Mouse (Mus musculus) kidney, postnatal 25 days (tissue): ENCODE measurements at regions not wholly inside any gene's neighbourhood (a gene's known extent, or its start where the extent isn't known, plus 50 kb on each side); places are given as distances from the start of the nearest gene placed in this dataset.

Experiments
- DNase-seq, 2 experiments: peaks; one replicate each; pipeline ENCODE4 v3.0.0; 2021; ENCODE audit warnings: mixed read lengths in 2 of 2

DNA sequence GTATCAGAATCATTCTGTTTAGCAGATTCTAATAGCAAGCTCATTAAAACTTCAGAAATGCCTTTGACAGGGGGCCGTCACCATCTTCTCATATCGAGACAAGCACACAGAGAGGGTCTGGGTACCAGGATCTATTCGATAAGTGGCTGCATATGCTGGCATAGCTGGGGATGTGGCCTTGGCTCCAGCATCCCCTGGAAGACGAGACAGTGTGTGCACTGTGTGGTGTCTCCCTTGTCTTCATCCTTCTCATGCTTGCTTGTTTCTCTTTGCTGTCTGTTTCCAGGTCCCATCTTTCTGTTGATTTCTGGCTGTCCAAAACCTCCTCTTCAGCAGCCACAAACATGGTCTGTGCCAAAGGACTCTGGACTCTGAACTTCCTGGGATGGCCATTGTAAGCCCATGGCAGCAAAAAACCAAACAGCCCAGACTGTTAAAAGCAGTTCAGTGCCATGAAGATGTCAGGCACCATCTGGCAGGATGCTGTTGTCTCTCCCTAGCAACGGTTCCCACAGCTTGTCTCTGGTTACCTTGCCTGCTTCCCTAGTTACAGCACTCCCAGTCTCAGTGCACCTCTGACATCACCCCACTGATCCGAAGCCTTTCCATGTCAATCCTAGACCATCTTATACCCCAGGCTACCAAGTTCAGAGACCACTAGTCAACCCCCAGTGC lies 56.5 kb downstream of the Kctd12 start:
- DNase-seq = no peak

DNA sequence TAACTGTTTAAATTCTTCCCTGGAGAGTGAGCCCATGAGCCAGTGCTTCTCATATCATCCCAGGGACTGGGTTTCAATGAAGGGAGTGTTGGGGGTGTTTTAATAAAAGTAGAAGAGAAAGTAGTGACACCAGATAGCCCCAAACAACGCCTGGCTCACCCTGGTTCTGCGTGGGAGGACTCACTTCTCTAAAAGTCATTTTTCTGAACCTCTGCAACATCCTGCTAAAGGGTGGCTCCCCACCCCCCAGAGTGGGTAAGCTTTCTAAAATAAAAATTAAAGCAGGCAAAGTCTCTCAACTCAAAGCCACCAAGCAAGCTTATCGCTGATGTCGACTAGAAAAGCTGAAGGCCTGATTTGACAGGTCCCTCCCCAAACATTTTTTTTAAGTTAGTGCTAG lies 57.8 kb downstream of the Kctd12 start:
- no peak for DNase-seq

DNA sequence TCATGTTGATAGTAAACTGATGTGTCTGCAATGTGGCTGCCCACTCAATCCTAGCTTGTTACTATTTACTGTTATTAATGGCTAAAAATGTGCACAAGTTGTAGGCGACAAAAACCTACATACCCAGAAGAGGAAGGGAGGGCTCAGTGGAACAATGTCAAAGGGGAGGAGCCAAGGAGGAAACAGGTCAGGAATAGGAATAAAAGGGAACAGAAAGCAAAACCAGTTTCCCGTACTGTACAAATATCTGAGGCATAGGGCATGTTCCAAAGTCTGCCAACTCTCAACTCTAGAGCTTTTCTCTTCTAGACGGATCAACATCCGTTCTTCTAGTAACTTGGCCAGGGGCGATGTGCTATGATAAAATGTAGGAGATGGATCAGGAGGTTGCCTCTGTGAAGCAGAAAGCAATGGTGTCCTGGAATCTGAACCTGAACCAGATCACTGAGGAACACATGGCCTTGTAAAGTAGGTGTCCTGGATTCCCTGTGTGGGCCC lies 59.9 kb downstream of the Kctd12 start:
- DNase-seq = no peak

DNA sequence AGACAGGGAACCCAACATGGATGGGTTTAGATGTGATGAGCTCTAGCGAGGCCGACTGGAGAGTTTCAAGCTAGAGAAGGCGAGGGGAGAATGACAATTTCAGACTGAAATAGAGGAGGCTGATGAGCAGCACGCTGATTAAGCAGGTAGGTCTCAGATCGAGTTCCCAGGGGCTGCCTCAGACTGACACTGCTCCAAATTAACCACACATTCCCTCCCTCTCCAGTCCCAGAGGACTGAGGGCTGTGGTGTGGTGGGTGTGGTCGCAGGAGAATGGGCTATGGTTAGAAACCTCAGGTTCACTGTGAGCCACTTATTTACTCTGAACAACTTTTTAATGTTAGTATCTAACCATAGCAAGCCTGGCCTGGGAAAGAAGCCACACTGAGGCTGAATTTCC lies 62.0 kb downstream of the Kctd12 start:
- DNase-seq = no peak

DNA sequence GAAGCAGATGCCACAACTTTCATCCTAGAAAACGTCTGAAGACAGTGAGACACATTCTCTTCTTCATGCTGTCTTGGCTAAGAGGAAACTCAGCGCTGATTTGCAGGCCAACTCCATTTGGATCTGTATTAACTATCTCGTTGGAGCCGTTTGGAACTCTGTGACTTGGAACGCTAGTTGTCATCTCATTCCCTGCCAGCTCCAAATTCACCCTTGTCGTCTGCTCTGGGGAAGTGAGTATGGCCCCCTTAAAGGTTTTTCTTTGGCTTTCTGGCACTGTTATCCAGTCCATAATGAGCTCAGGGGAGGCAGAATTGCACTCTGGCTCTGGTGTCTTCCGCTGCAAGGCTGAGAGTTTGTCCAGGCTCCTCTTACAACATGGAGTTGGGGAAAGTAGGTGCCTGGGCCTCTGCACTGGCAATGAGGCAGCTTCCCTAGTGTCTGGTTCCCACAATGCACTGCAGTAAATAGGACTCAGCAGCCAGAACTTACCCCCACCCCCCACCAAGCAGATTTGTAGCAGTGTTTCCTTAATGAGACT lies 63.1 kb downstream of the Kctd12 start:
- DNase-seq = no peak

DNA sequence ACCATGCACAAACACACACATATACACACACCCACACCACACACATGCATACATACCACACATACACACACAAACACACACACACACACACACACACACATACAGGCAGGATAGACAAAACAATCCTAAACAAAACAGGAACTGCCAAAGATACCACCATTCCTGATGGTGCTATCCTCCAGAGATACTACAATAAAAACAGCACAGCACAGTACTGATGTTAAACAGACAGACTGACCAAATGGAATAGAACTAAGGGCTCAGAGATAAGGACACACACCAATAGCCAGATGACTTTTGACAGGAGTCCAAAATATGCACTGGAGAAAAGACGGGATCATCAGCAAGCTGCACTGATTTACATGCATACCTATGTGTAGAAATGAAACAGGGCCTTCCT lies 64.5 kb downstream of the Kctd12 start:
- DNase-seq = no peak

DNA sequence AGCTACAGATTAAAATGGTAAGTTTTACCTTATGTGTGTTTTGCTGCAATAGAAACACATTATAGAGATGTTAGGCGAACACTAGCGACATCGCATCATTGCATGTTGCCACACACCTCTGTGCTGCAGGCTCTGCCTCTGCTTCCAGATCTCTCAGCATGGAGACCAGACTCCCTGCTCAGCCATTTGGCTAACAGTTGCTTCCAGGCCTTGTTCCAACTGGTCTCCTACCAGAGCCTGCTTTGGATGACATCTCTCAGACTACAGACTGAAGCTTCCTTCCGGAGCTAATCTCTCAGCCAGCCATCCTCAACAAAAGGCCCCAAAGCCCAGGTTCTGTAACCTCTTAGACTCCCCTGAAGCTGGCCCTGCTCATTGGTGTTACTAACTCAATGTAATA lies 66.5 kb downstream of the Kctd12 start:
- DNase-seq = no peak

DNA sequence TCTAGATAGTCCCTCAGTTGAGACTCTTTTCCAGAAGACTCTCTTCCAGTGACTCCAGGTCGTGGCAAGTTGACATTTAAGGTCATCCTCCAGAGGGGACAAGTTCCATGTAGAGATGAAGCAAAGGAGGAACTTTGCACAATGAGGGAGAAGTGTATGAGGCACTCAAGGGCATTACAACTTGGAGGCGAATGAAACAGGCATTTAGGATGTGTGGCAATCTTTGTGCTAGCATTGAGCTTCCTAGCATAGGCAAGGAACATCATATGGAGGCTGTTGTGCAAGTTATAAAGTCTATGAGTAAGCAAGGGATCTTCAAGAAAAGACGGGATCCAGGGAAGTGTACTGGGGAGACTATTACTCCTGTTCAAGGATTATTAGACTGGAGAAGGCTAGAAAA lies 70.9 kb downstream of the Kctd12 start:
- DNase-seq = no peak

DNA sequence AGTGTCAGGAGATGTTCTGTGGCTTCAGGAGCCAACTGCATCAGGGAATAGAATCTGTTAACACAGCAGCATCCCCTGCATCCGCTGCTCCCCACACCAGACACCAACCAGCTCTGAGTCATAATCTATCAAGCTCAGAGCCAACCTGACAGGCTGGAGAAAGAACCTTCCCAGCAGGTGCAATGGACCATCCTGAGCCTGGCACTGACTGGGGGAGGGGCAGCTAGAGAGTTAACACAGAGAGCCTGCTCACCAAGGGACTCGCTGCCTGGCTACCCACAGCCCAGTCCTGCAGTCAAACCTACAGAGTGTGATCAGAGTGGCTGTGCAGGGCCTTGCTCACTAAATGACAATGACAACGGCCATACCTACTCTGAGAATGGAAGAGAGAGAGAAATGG lies 73.4 kb downstream of the Kctd12 start:
- no peak for DNase-seq

DNA sequence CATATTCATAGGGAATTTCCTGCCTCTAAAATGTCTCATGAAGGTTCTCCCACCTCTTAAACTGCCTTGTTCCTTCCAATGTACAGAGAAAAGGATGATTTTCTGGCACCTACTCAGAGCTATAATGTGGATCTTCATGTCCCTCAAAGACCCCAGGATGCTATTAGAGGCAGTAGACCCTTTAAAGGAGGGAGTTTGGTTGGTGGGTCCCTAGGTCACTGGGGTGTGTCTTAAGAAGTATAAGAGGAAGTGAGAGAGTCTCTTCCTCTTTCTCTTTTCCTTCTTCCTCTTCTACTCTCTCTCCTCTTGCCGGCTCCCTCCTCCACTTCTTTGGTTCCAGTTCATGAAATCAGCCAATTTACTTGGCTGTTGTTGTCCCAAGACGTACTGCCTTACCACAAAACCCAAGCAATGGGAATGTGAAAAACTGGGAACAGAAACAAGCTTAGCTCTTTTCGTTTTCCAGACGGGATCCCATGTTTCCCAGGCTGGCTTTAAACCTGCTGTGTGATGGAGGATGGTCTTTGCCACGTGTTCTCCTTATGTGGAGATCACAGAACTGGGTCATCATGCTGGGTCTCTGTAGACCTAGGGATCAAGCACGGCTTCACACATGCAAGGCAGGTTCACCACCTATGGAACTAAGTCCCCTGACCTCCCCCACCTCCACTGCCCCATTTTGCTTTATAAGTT lies 74.9 kb downstream of the Kctd12 start:
- no peak for DNase-seq

DNA sequence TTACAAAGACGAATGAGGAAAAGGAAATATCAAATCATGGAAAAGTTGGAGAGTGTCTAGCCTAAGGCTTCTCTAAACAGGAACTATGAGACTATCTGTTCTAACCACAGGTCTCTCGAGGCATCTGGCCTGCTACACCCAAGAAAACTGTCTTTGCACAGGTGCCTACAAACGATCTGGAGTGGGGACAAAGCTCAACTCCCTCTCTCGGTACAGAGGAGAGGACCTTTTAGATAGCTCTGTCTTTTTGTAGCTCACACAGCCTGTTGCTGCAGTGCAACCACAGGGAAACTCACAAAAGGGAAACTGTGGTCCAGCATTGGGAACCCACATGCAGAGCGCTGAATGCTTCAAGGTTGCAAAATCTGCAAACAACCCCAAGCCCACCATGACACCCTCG lies 75.6 kb downstream of the Kctd12 start:
- DNase-seq = no peak

DNA sequence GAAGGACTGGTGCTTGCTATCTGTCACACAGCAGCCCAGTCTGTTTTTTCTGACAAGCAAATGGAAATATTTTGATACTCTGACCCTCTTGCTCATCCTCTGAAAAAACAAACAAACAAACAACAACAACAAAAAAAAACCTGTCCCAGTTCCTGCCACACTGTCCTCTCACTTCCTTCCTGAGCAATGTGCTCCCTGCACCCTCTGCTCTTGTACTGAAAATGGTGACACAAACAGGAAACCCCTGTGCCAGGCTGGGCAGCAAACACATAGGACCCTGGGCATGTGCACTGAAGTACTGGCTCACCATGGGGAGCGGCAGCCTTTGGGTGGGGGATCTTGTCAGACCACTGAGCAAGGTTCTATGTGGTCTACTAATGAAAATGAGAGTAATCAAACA lies 76.2 kb downstream of the Kctd12 start:
- peak in 1 of 2 experiments; percentile 52 for DNase-seq

DNA sequence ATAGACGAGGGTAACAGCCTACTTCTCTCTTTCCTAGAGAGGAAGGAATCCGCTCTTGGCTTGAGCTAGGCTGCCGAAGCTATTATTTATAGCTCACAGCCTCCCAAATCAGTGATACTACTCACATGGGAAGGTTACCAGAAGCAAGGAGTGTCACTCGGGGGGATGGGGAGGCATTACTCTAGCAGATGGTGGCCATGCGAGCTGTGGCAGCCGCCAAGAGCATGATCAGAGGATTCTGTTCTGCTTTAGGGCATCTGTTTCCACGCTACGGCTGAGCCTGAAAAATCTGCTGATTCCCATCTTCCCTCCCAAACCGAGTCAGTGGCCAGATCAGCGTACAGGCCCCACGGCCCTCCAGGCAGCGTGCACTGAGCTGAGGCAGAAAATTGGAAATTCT lies 79.5 kb downstream of the Kctd12 start:
- DNase-seq = no peak

DNA sequence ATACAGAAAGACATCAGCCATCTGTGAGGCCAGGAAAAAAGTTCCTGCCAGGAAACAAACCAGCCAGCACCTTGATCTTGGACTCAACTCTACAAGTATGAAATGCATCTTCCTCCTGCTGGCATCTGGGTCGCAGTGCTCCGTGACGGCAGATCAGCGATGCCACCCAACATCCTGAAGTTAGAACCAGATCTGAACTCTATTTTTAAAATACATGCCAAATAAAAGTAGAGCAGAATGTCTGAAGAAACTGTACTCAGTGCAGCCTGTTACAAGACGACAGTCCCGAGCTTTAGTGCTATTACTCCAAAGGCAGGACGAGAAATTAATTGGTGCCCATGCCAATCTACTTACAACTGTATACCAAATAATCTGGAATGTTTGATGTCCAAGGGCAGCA lies 80.2 kb downstream of the Kctd12 start:
- DNase-seq = no peak

DNA sequence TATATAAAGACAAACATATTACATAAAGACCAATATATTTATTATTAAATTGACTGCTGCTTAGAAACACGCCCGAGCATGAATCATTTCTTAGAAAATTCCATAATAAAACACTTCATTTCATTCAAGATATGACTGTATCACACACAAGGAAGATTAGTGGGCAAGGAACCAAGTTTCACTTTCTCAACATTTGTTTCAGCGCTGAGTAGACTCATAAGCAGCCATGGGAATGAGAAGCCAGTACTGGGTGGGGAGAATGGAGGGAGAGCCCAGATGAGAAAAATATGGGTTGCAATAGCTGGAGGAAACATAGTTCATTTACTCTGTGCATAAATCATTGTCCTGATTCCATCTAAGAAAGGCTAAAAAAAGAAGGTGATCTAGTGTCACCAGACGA lies 84.0 kb downstream of the Kctd12 start:
- no peak for DNase-seq

DNA sequence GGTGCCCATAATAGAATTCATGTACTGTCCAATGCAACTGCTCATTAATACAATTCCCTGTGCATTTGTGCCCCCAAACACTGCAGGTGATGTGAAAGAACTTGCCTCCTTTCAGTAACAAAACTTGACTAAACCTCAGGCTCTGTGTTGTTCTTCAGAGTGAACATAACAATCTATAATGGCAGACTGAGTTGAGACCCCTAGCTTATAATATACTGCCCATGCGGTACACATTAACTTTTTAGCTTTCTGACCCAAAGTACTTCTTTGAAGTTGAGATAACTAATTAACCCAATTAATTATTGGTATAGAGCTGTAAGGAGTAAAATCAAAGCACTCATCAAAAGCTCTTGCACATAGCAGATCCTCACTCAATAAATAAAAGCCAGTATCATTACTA lies 85.4 kb downstream of the Kctd12 start:
- DNase-seq = no peak

DNA sequence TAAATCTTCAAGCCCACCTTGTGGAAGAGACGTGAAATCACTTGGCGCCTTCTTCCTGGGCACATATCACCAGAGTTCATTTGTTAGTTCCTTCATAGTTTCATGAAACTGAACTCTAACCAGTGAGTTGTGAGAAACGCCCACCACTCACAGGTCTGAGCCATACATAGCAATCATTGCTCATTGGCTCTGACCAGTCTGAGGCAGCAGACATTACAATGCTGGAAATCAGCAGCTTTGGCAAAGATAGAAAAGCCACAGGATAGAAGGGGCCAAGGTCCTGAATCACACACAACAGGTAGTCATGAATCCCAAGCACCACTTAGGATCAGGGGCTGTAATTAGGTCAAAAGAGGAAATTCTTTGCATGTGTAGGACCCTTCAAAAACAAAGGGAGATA lies 85.9 kb downstream of the Kctd12 start:
- DNase-seq = no peak

DNA sequence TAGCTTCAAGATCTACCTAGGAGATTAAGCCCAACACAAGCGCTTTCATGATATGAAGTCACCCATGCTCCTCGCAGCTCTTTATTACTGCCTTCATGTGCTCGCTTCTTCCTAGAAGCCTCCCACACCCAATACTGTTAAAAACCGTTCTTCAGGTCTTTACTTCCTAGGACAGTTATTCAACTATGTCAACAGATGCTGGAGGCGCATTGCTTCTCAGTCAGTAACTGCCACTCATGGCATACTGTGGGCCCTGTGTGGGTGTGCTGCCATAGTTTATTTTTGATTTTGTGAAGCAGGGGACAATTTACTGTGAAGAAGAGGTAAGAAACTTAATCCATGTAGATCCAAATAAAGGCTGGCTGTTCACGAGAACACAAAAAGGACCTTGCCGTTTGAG lies 89.2 kb downstream of the Kctd12 start:
- DNase-seq = no peak

DNA sequence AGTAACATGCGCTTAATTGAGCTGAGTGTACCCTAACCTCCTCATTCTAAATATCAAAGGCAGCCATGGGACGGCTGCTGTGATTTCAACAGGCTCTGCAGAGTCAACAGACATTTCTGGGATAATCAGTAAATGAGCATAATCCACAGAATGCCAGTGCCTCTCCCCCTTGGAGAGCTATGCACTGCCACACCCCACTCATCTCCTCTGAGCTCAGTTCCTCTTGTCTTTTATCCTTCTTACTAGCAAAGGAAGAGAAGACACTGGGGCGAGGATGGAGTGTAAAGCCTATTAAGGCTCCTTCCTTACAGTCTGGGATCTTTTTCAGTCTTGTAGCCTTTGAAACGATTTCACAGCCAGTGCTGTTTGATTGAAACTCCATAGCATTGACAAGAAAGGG lies 90.9 kb downstream of the Kctd12 start:
- DNase-seq = no peak

DNA sequence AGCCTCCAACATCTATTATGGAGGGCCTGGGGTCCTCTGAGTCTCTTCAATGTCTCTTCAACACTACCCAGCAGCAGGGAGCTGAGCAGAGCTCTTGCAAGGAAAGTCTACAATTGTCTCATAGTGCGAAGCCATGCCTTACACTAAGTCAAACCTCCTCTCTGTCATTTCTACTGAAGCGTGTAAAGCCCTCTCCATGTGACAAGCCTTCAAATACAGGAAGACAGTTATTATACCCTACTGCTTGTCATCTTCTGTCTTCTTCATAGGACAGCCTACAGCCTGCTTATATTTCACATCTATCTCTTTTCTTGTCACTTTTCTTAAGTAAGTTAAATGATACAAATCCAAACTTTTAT lies 97.2 kb downstream of the Kctd12 start:
- no peak for DNase-seq

DNA sequence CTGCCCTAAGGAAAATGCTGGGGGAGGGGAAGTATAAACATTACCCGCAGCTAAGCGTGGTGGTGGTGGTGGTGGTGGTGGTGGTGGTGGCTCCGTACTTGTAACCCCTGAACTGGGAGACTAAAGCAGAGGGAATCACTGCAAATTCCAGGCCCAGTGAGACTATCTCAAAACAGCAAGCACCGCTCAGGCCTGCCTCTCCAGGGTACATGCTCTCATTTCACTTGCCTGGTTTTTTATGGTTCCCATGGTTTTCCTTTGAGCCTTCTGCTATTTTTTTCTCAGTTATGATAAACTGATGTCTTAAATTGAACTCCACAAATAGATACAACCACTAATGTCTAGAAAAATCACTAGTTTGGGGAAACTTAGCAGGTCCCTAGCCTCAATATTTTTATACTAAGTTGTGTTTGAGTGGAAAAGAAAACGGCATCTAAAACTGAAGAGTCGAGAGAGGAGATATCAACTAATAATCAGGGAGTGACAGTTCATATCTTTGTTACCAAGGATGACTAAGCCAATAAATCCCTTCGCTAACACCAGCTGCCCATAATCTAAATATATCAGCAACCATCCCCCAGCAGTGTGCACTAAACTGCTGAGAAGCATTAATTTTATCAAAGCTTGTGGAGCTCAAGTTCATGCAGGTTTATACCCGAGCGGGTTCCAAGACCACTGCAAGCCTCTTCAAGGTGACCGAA lies 97.7 kb downstream of the Kctd12 start:
- no peak for DNase-seq

DNA sequence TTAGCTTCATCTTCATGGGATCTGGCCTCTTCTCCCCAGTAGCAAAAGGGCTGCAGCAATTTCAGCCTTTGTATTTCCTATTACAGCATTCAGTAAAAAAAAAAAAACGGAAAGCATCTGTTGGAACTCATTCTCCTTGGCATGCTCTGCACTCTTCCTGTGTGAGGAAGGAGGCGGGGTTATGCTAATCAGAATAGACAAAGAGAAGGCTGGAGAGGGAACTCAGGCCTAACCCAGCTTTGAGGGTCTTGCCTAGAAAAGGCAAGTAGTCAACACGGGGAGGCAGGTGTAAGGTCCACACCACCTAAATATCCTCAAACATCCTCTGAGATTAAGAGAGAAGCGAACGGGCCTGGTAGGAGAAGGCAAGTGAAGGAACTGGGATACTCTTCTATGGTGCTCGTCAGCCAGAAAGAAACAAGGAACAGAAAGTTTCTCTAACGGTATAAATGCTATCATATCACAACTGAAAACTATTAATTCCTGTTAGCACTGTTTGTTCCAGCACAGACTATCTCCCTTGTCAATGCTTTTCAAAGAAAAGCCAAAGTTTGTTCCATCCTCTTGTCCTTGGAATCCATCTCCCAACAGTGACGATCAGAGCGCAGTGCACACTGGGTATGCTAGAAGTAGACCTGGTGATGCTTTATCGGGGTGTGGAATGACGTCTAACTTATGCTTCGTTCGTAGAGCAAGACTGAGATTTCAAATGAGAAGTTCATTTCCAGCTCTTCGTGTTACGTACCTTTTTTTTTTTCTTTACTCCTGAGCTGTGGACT lies 98.9 kb downstream of the Kctd12 start:
- peak; percentile 24 to 56 for DNase-seq

DNA sequence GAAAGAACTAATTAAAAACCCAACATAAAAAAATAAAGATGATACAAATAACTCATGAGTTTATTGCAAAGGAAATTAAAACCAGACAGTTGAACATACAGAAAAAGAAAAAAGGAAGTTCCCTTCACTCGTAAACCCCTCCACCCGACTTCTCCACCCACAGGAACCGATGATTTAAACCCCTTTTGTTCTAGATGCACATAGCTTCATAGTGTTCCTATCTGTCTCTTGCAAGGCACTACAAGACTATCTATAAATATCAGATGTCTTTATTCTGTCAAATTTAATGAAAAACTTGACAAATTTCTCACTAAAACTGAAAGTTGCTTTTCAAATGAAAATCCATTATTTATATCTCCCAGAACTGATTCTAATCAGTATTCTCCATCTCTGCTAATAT lies 100.2 kb downstream of the Kctd12 start:
- DNase-seq = no peak
